8 mouse cellular contexts compared by ENCODE assay signal in genomic region chr9:56926387-56926786, GRCm38 (mm10). TPM values are rescaled to one million over a fixed set of nuclear protein-coding genes. Genes with fewer than 3 reads are reported as not detected.
DNase-seq lines count a peak whose midpoint lies in the region; ATAC-seq and TF ChIP-seq lines count a peak whose summit lies in the region.

No protein-coding gene starts in this region.

- TF ChIP-seq CTCF in lung, postnatal 0 days (IDR thresholded peaks at IDR 0.05), result 0 out of 2 replicates have a peak, but pooled peaks have one; percentile 1
- TF ChIP-seq CTCF in stomach, postnatal 0 days (IDR thresholded peaks at IDR 0.05; ENCODE audit: low read depth), result no peak

- no peak for ATAC-seq in lung, postnatal 0 days
- no peak for ATAC-seq in liver, embryonic 12.5 days
- no peak for ATAC-seq in stomach, postnatal 0 days (ENCODE audit: low FRiP score, low TSS enrichment)

- H3K36me3 ChIP-seq in lung, postnatal 0 days (ENCODE audit: insufficient read depth, low read length), result 0 out of 2 replicates have a peak, but pooled peaks cover 3% of the 10 kb centered on the region
- peaks cover 11% of the 10 kb centered on the region for H3K36me3 ChIP-seq in liver, embryonic 12.5 days
- no peaks in the 10 kb centered on the region for H3K36me3 ChIP-seq in stomach, postnatal 0 days (ENCODE audit: control insufficient read depth, insufficient read depth, low read length)

- H3K9ac ChIP-seq in lung, postnatal 0 days (replicated peaks; ENCODE audit: low read depth), result peak overlapping the region; percentile 81; the same call in 1 of the 2 replicates
- no peak overlapping the region for H3K9ac ChIP-seq in liver, embryonic 12.5 days
- peak overlapping the region; percentile 82 for H3K9ac ChIP-seq in stomach, postnatal 0 days (ENCODE audit: low read length)

- peak overlapping the region; percentile 72 for H3K4me3 ChIP-seq in lung, postnatal 0 days (ENCODE audit: low read depth, low read length)
- H3K4me3 ChIP-seq in liver, embryonic 12.5 days, result no peak overlapping the region
- H3K4me3 ChIP-seq in stomach, postnatal 0 days (ENCODE audit: low read depth, low read length), result peak overlapping the region; percentile 67

- H3K4me2 ChIP-seq in lung, postnatal 0 days (replicated peaks; ENCODE audit: low read depth, low read length), result peak overlapping the region; percentile 67
- H3K4me2 ChIP-seq in liver, embryonic 12.5 days, result peak overlapping the region; percentile 86
- H3K4me2 ChIP-seq in stomach, postnatal 0 days (replicated peaks; ENCODE audit: low read depth), result peak overlapping the region; percentile 89

- no peaks in the 10 kb centered on the region for H3K27me3 ChIP-seq in lung, postnatal 0 days (replicated peaks; ENCODE audit: insufficient read depth, low read length)
- H3K27me3 ChIP-seq in liver, embryonic 12.5 days (replicated peaks), result peaks cover 39% of the 10 kb centered on the region
- H3K27me3 ChIP-seq in stomach, postnatal 0 days (ENCODE audit: control insufficient read depth, insufficient read depth, low read length), result no peaks in the 10 kb centered on the region

- no peaks in the 10 kb centered on the region; the same call in 1 of the 2 replicates for H3K9me3 ChIP-seq in lung, postnatal 0 days (ENCODE audit: low read length)
- no peaks in the 10 kb centered on the region for H3K9me3 ChIP-seq in liver, embryonic 12.5 days (replicated peaks)
- H3K9me3 ChIP-seq in stomach, postnatal 0 days (ENCODE audit: control insufficient read depth, low read length), result no peaks in the 10 kb centered on the region

- intact Hi-C loops in heart, postnatal 10 days (cut with DNase I), result loop anchor here (5.0 kb wide), 1 partner anchor 146 kb away; the partner anchor contains the start of gene Sin3a

- DNase-seq in heart, adult 11 months, result peak; percentile 93
- no peak for DNase-seq in heart, postnatal 10 days
- no peak for DNase-seq in lung, postnatal 0 days (ENCODE audit: low spot score)
- DNase-seq in lung, postnatal 4 days, result no peak
- DNase-seq in stomach, postnatal 0 days (ENCODE audit: low spot score), result no peak
- no peak for DNase-seq in cerebellum, adult 18-20 months
- DNase-seq in cerebellum, adult 9-10 months, result no peak

- TF ChIP-seq EP300 in lung, postnatal 0 days (IDR thresholded peaks at IDR 0.05), result no peak
- no peak for TF ChIP-seq EP300 in stomach, postnatal 0 days (optimal IDR thresholded peaks at IDR 0.05)

- 65% methylated on average over 10 of the region's 10 CpGs for WGBS in lung, postnatal 0 days
- WGBS in liver, embryonic 12.5 days (ENCODE audit: insufficient replicate concordance), result 60% methylated on average over 10 of the region's 10 CpGs
- WGBS in stomach, postnatal 0 days, result 74% methylated on average over 10 of the region's 10 CpGs

- H3K4me1 ChIP-seq in lung, postnatal 0 days (ENCODE audit: insufficient read depth, low read depth, low read length), result peaks cover 46% of the 10 kb centered on the region
- H3K4me1 ChIP-seq in liver, embryonic 12.5 days, result peaks cover 43% of the 10 kb centered on the region
- H3K4me1 ChIP-seq in stomach, postnatal 0 days (replicated peaks; ENCODE audit: control insufficient read depth, insufficient read depth), result peaks cover 27% of the 10 kb centered on the region

- H3K27ac ChIP-seq in lung, postnatal 0 days (ENCODE audit: low read length), result peak overlapping the region; percentile 94
- H3K27ac ChIP-seq in liver, embryonic 12.5 days, result no peak overlapping the region
- H3K27ac ChIP-seq in stomach, postnatal 0 days (replicated peaks), result peak overlapping the region; percentile 96

RNA-seq across cellular contexts. Expression of gene Snx33, which starts 1.8 kb away (rescaled TPM):
- 10 to 100 TPM; 11.5 to 13.1 TPM for total RNA-seq in heart, postnatal 10 days (2021)
- 8.7 and 8.9 TPM in 2 replicates for polyA plus RNA-seq in lung, postnatal 0 days (2015; fragmentation: Nextera tagmentation; extraction: Ambion mirVana)
- polyA plus RNA-seq in liver, embryonic 12.5 days (2016; fragmentation: Nextera tagmentation; extraction: Ambion mirVana), result 1.8 and 2.2 TPM in 2 replicates
- 5.5 and 6.4 TPM in 2 replicates for polyA plus RNA-seq in stomach, postnatal 0 days (2015; fragmentation: Nextera tagmentation; extraction: Ambion mirVana)

RNA-seq across cellular contexts. Expression of gene Imp3, which starts 10.9 kb away (rescaled TPM):
- 10 to 100 TPM; 45.5 to 48.7 TPM for total RNA-seq in heart, postnatal 10 days (2021)
- 84.7 and 87.7 TPM in 2 replicates for polyA plus RNA-seq in lung, postnatal 0 days (2015; fragmentation: Nextera tagmentation; extraction: Ambion mirVana)
- polyA plus RNA-seq in liver, embryonic 12.5 days (2016; fragmentation: Nextera tagmentation; extraction: Ambion mirVana), result 71.1 and 76.1 TPM in 2 replicates
- 75.3 and 83.8 TPM in 2 replicates for polyA plus RNA-seq in stomach, postnatal 0 days (2015; fragmentation: Nextera tagmentation; extraction: Ambion mirVana)

RNA-seq across cellular contexts. Expression of gene Snupn, which starts 24.3 kb away (rescaled TPM):
- total RNA-seq in heart, postnatal 10 days (2021), result 1 to 10 TPM; 8.8 to 9.1 TPM
- 12.2 and 12.7 TPM in 2 replicates for polyA plus RNA-seq in lung, postnatal 0 days (2015; fragmentation: Nextera tagmentation; extraction: Ambion mirVana)
- polyA plus RNA-seq in liver, embryonic 12.5 days (2016; fragmentation: Nextera tagmentation; extraction: Ambion mirVana), result 13.2 and 13.6 TPM in 2 replicates
- polyA plus RNA-seq in stomach, postnatal 0 days (2015; fragmentation: Nextera tagmentation; extraction: Ambion mirVana), result 13.8 and 14.0 TPM in 2 replicates
